Comparison of ENCODE assay signal across 27 mouse cellular contexts in the genomic region with DNA sequence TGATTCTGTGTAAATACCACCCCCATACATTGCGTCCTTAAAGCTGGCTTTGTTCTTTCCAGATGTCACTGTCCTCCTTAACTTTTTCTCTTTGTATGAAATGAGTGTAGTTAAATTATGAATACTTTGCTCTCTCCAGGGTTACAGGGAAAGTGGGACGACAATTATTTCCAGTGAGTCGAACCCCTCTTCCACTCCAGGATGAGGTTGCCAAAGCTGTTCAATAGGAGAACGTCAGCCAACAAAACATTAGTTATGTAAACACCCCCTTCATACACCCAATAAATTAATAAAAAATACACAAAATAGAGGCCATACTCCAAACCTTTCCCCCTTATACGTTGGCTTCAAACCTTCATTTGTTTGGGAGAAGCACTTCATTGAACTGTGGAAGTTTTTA.
DNase-seq lines count a peak whose midpoint lies in the region; ATAC-seq lines count a peak whose summit lies in the region.
"Had no signal": no experiment of that assay in that cellular context is flagged by ENCODE, and none has a peak within 500 bp of the region (broad histone marks: within the 10 kb centered on the region; RNA-seq: fewer than 3 reads in every experiment).

No protein-coding gene starts in this region.

- H3K4me3 ChIP-seq in forebrain, embryonic 15.5 days, result no peak overlapping the region
- no peak overlapping the region for H3K4me3 ChIP-seq in forebrain, embryonic 10.5 days
- no peak overlapping the region for H3K4me3 ChIP-seq in lung, embryonic 15.5 days
- H3K4me3 ChIP-seq in embryonic facial prominence, embryonic 14.5 days (ENCODE audit: low read depth, low read length), result no peak overlapping the region
- H3K4me3 ChIP-seq in heart, embryonic 11.5 days (ENCODE audit: low read depth, low read length), result no peak overlapping the region
- H3K4me3 ChIP-seq: erythroblast, embryonic 14.5 days; forebrain, embryonic 13.5 days; gastrocnemius, adult 2 months; heart, embryonic 12.5 days; heart, embryonic 15.5 days; hindbrain, embryonic 10.5 days; hindbrain, embryonic 13.5 days had no signal

- no peaks in the 10 kb centered on the region for H3K27me3 ChIP-seq in forebrain, embryonic 15.5 days
- no peaks in the 10 kb centered on the region for H3K27me3 ChIP-seq in forebrain, embryonic 10.5 days (ENCODE audit: poor library complexity, severe bottlenecking)
- no peaks in the 10 kb centered on the region for H3K27me3 ChIP-seq in lung, embryonic 15.5 days
- no peaks in the 10 kb centered on the region for H3K27me3 ChIP-seq in embryonic facial prominence, embryonic 14.5 days (replicated peaks; ENCODE audit: control insufficient read depth, insufficient read depth, low read length)
- H3K27me3 ChIP-seq in heart, embryonic 11.5 days (ENCODE audit: control insufficient read depth, insufficient read depth, low read length), result no peaks in the 10 kb centered on the region
- H3K27me3 ChIP-seq: CH12.LX; forebrain, embryonic 13.5 days; heart, embryonic 12.5 days; heart, embryonic 15.5 days; hindbrain, embryonic 13.5 days had no signal

- peaks cover 19% of the 10 kb centered on the region for H3K4me1 ChIP-seq in forebrain, embryonic 15.5 days
- peaks cover 16% of the 10 kb centered on the region for H3K4me1 ChIP-seq in forebrain, embryonic 10.5 days
- H3K4me1 ChIP-seq in lung, embryonic 15.5 days, result no peaks in the 10 kb centered on the region
- 0 out of 2 replicates have a peak, but pooled peaks cover 4% of the 10 kb centered on the region for H3K4me1 ChIP-seq in embryonic facial prominence, embryonic 14.5 days (ENCODE audit: control insufficient read depth, insufficient read depth, low read length)
- no peaks in the 10 kb centered on the region for H3K4me1 ChIP-seq in heart, embryonic 11.5 days (ENCODE audit: control insufficient read depth, insufficient read depth, low read length)

- DNase-seq in forebrain, embryonic 10.5 days (ENCODE audit: extremely low spot score, low spot score), result no peak
- no peak for DNase-seq in lung, postnatal 10 days
- DNase-seq in embryonic facial prominence, embryonic 14.5 days (ENCODE audit: low spot score), result no peak
- no peak for DNase-seq in c-Kit-positive CD71-positive TER-119-positive erythroid progenitor cells, embryonic 14.5 days (ENCODE audit: low spot score)
- DNase-seq: adrenal gland, adult 2 months; adrenal gland, postnatal 14 days; B cell, adult 2 months; cerebellum, adult 11-12 months; cerebellum, adult 8-10 months; cerebellum, postnatal 10 days; cerebellum, postnatal 36 days; gastrocnemius, adult 2 months; gastrocnemius, postnatal 14 days; heart, postnatal 36 days had no signal

- H3K9ac ChIP-seq in forebrain, embryonic 15.5 days (replicated peaks), result no peak overlapping the region
- no peak overlapping the region for H3K9ac ChIP-seq in lung, embryonic 15.5 days
- H3K9ac ChIP-seq in embryonic facial prominence, embryonic 14.5 days (ENCODE audit: low read depth, low read length), result no peak overlapping the region
- H3K9ac ChIP-seq in heart, embryonic 11.5 days (ENCODE audit: low read depth, low read length), result no peak overlapping the region
- H3K9ac ChIP-seq: forebrain, embryonic 13.5 days; forebrain, postnatal 0 days; heart, embryonic 12.5 days; heart, embryonic 15.5 days; hindbrain, embryonic 13.5 days had no signal

- WGBS in forebrain, embryonic 15.5 days, result 41% methylated on average over 5 of the region's 5 CpGs
- WGBS in forebrain, embryonic 10.5 days, result 82% methylated on average over 5 of the region's 5 CpGs
- WGBS in lung, embryonic 15.5 days, result 32% methylated on average over 5 of the region's 5 CpGs
- 37% methylated on average over 5 of the region's 5 CpGs for WGBS in embryonic facial prominence, embryonic 14.5 days
- WGBS in heart, embryonic 11.5 days (ENCODE audit: insufficient replicate concordance), result 79% methylated on average over 5 of the region's 5 CpGs

- ATAC-seq in forebrain, embryonic 15.5 days (replicated peaks), result no peak
- ATAC-seq in lung, embryonic 15.5 days (ENCODE audit: borderline replicate concordance, extremely low read depth, low FRiP score, low TSS enrichment), result peak; percentile 84; the same call in 1 of the 2 replicates
- no peak for ATAC-seq in embryonic facial prominence, embryonic 14.5 days (ENCODE audit: low read depth)
- no peak for ATAC-seq in heart, embryonic 11.5 days (replicated peaks; ENCODE audit: insufficient number of reproducible peaks, low FRiP score, low TSS enrichment)
- ATAC-seq: forebrain, postnatal 0 days; hindbrain, embryonic 16.5 days had no signal

- H3K9me3 ChIP-seq in forebrain, embryonic 15.5 days, result no peaks in the 10 kb centered on the region
- H3K9me3 ChIP-seq in forebrain, embryonic 10.5 days, result no peaks in the 10 kb centered on the region
- H3K9me3 ChIP-seq in lung, embryonic 15.5 days, result no peaks in the 10 kb centered on the region
- no peaks in the 10 kb centered on the region for H3K9me3 ChIP-seq in embryonic facial prominence, embryonic 14.5 days (ENCODE audit: control insufficient read depth, low read length)
- no peaks in the 10 kb centered on the region for H3K9me3 ChIP-seq in heart, embryonic 11.5 days (replicated peaks; ENCODE audit: control insufficient read depth, low read length)
- H3K9me3 ChIP-seq: forebrain, embryonic 13.5 days; heart, embryonic 15.5 days; hindbrain, embryonic 10.5 days; hindbrain, embryonic 13.5 days had no signal

- peak overlapping the region; percentile 58 for H3K27ac ChIP-seq in forebrain, embryonic 15.5 days (replicated peaks)
- no peak overlapping the region for H3K27ac ChIP-seq in forebrain, embryonic 10.5 days
- H3K27ac ChIP-seq in lung, embryonic 15.5 days, result no peak overlapping the region
- peak overlapping the region; percentile 50 for H3K27ac ChIP-seq in embryonic facial prominence, embryonic 14.5 days (replicated peaks; ENCODE audit: low read depth, low read length)
- no peak overlapping the region for H3K27ac ChIP-seq in heart, embryonic 11.5 days (ENCODE audit: low read depth, low read length)
- H3K27ac ChIP-seq: gastrocnemius, adult 2 months; heart, embryonic 15.5 days; hindbrain, embryonic 10.5 days; hindbrain, embryonic 13.5 days had no signal

- no peak overlapping the region for H3K4me2 ChIP-seq in forebrain, embryonic 15.5 days (replicated peaks)
- no peak overlapping the region for H3K4me2 ChIP-seq in lung, embryonic 15.5 days
- H3K4me2 ChIP-seq in embryonic facial prominence, embryonic 14.5 days (ENCODE audit: low read depth, low read length), result no peak overlapping the region
- no peak overlapping the region for H3K4me2 ChIP-seq in heart, embryonic 11.5 days
- H3K4me2 ChIP-seq: forebrain, embryonic 13.5 days; heart, embryonic 12.5 days; heart, embryonic 15.5 days; hindbrain, embryonic 13.5 days had no signal

- no peaks in the 10 kb centered on the region for H3K36me3 ChIP-seq in forebrain, embryonic 15.5 days
- H3K36me3 ChIP-seq in forebrain, embryonic 10.5 days (replicated peaks), result no peaks in the 10 kb centered on the region
- no peaks in the 10 kb centered on the region for H3K36me3 ChIP-seq in lung, embryonic 15.5 days
- H3K36me3 ChIP-seq in embryonic facial prominence, embryonic 14.5 days (ENCODE audit: control insufficient read depth, insufficient read depth, low read length), result no peaks in the 10 kb centered on the region
- H3K36me3 ChIP-seq in heart, embryonic 11.5 days (ENCODE audit: control insufficient read depth, insufficient read depth, low read length), result no peaks in the 10 kb centered on the region
- H3K36me3 ChIP-seq: G1E; heart, embryonic 12.5 days; heart, embryonic 15.5 days; hindbrain, embryonic 10.5 days; hindbrain, embryonic 13.5 days had no signal

Comparison
In these comparisons a context has a peak if more than half of its experiments do, and no peak if none do; other contexts are left out.
1. H3K27ac ChIP-seq: peak in forebrain, embryonic 15.5 days (single experiment) and embryonic facial prominence, embryonic 14.5 days (single experiment); none in forebrain, embryonic 10.5 days (single experiment), lung, embryonic 15.5 days (single experiment) and heart, embryonic 11.5 days (single experiment).